Mouse (Mus musculus): ENCODE measurements around the gene Rgs3.

The Rgs3 gene

GRCm38 (mm10) chr4:62559797-62560329 is at the start of gene Rgs3:
TSS of gene Rgs3 (plus strand) at chr4:62559847.
- no peak for DNase-seq (ENCODE audit: low spot score in 2 of 2)

GRCm38 (mm10) chr4:62509946-62510345 is 49.7 kb upstream of the Rgs3 start:
- no peak for DNase-seq (ENCODE audit: low spot score in 2 of 2)

- no peak for DNase-seq (ENCODE audit: low spot score in 2 of 2)
These were observed 45.6 kb upstream of the Rgs3 start for GRCm38 (mm10) chr4:62513998-62514506.

GRCm38 (mm10) chr4:62514995-62515394 is 44.7 kb upstream of the Rgs3 start:
- DNase-seq (ENCODE audit: low spot score in 2 of 2): no peak

GRCm38 (mm10) chr4:62515490-62515889 is 44.2 kb upstream of the Rgs3 start:
- DNase-seq (ENCODE audit: low spot score in 2 of 2): no peak

GRCm38 (mm10) chr4:62516079-62516478 is 43.6 kb upstream of the Rgs3 start:
- no peak for DNase-seq (ENCODE audit: low spot score in 2 of 2)

GRCm38 (mm10) chr4:62516579-62516978 is 43.1 kb upstream of the Rgs3 start:
- no peak for DNase-seq (ENCODE audit: low spot score in 2 of 2)

- DNase-seq (ENCODE audit: low spot score in 2 of 2): no peak
These were observed 42.6 kb upstream of the Rgs3 start for GRCm38 (mm10) chr4:62517046-62517445.

GRCm38 (mm10) chr4:62517538-62518415 is 41.9 kb upstream of the Rgs3 start:
- no peak for DNase-seq (ENCODE audit: low spot score in 2 of 2)

GRCm38 (mm10) chr4:62518416-62519121 is 41.1 kb upstream of the Rgs3 start:
- no peak for DNase-seq (ENCODE audit: low spot score in 2 of 2)

- no peak for DNase-seq (ENCODE audit: low spot score in 2 of 2)
These were observed 40.4 kb upstream of the Rgs3 start for GRCm38 (mm10) chr4:62519122-62519848.

GRCm38 (mm10) chr4:62519849-62520233 is 39.8 kb upstream of the Rgs3 start, which contains the start of gene Alad:
TSS of gene Alad (minus strand) at chr4:62519918.
- DNase-seq (ENCODE audit: low spot score in 2 of 2): peak; percentile 86 to 88

- DNase-seq (ENCODE audit: low spot score in 2 of 2): no peak
These were observed 38.7 kb upstream of the Rgs3 start for GRCm38 (mm10) chr4:62520892-62521400.

- DNase-seq (ENCODE audit: low spot score in 2 of 2): peak; percentile 98
These were observed 34.8 kb upstream of the Rgs3 start, which contains the start of the genes Pole3 and 4933430I17Rik for GRCm38 (mm10) chr4:62524651-62525488. TSS of gene Pole3 (minus strand) at chr4:62525068. TSS of gene 4933430I17Rik (plus strand) at chr4:62525369.

GRCm38 (mm10) chr4:62525489-62525811 is 34.2 kb upstream of the Rgs3 start:
- no peak for DNase-seq (ENCODE audit: low spot score in 2 of 2)

- DNase-seq (ENCODE audit: low spot score in 2 of 2): no peak
These were observed 33.4 kb upstream of the Rgs3 start for GRCm38 (mm10) chr4:62526256-62526655.

GRCm38 (mm10) chr4:62527655-62528054 is 32.0 kb upstream of the Rgs3 start:
- DNase-seq (ENCODE audit: low spot score in 2 of 2): no peak

- DNase-seq (ENCODE audit: low spot score in 2 of 2): no peak
These were observed 25.9 kb upstream of the Rgs3 start for GRCm38 (mm10) chr4:62533729-62534128.

GRCm38 (mm10) chr4:62541802-62542201 is 17.8 kb upstream of the Rgs3 start:
- peak in 1 of 2 experiments; percentile 38 for DNase-seq (ENCODE audit: low spot score in 2 of 2)

- DNase-seq (ENCODE audit: low spot score in 2 of 2): no peak
These were observed 15.9 kb upstream of the Rgs3 start for GRCm38 (mm10) chr4:62543782-62544181.

- DNase-seq (ENCODE audit: low spot score in 2 of 2): no peak
These were observed 14.8 kb upstream of the Rgs3 start for GRCm38 (mm10) chr4:62544801-62545200.
